Mouse (Mus musculus) cerebellum, adult 2 months (tissue): ENCODE data around the gene Abca1. TPM values are rescaled to one million over a fixed set of nuclear protein-coding genes. Genes with fewer than 3 reads are reported as not detected.

Experiments
- DNase-seq, 2 experiments: peaks; one replicate each; pipeline ENCODE4 v3.0.0; 2021
- H3K27ac ChIP-seq: fragments of 200-500 bp; 2 replicates; pipeline ENCODE4 v1.5.1; 2012; ENCODE audit warnings: low read length, control low read depth, inconsistent platforms; ENCODE audit not compliant: insufficient read depth
- H3K27me3 ChIP-seq: fragments of 200-500 bp; 2 replicates; pipeline ENCODE4 v1.6.1; 2012; ENCODE audit warnings: inconsistent platforms, mild to moderate bottlenecking, low read length, moderate library complexity; ENCODE audit not compliant: control insufficient read depth, insufficient read depth
- H3K4me1 ChIP-seq: fragments of 200-500 bp; 2 replicates; pipeline ENCODE4 v1.6.1; 2011; ENCODE audit warnings: low read length; ENCODE audit not compliant: control insufficient read depth, insufficient read depth
- H3K4me3 ChIP-seq: fragments of 200-500 bp; replicated peaks from 2 replicates; pipeline ENCODE3; 2011; ENCODE audit warnings: mild to moderate bottlenecking, low read depth, low read length, control low read depth; ENCODE audit not compliant: insufficient read depth
- CTCF ChIP-seq: fragments of 200-500 bp; IDR thresholded peaks from 2 replicates; pipeline ENCODE4 v1.5.1; 2011; ENCODE audit warnings: low read depth, mild to moderate bottlenecking, control low read depth, low read length, moderate library complexity, borderline replicate concordance; ENCODE audit not compliant: insufficient read depth
- POLR2A ChIP-seq: fragments of 200-500 bp; IDR thresholded peaks from 2 replicates; pipeline ENCODE4 v1.6.1; 2011; ENCODE audit warnings: low read length, control low read depth, borderline replicate concordance; ENCODE audit not compliant: insufficient read depth
- WGBS: fragments of 180-500 bp; shearing (Covaris S2); methylation state at CpG from one replicate; pipeline ENCODE4 v1.1.7; 2018; 5-methylcytosine and 5-hydroxymethylcytosine counted together
- polyA plus RNA-seq: library from polyadenylated mRNA; depleted of rRNA; stranded (reverse); fragments of >200 nt; gene quantifications from 2 replicates; pipeline ENCODE4 v1.2.3, GENCODE M21; 2012

The Abca1 gene
- polyA plus RNA-seq, 1 experiment, result 10.0 TPM

GRCm38 (mm10) chr4:53014421-53014820, 145.3 kb downstream of the Abca1 start:
- no peaks in the 10 kb centered on the region for H3K27me3 ChIP-seq
- H3K27ac ChIP-seq, result no peak overlapping the region
- 96% methylated on average over 7 of the region's 7 CpGs for WGBS
- no peaks in the 10 kb centered on the region for H3K4me1 ChIP-seq
- TF ChIP-seq CTCF (no peak), POLR2A (no peak)
- no peak for DNase-seq
- no peak overlapping the region for H3K4me3 ChIP-seq

- peak; percentile 93 to 94 for DNase-seq
- no peak for TF ChIP-seq CTCF
- no peak; the same call in 1 of the 2 replicates for TF ChIP-seq POLR2A
- under 1% methylated on average over 63 of the region's 63 CpGs for WGBS
- Histone ChIP-seq H3K4me1 (no peaks in the 10 kb centered on the region), H3K4me3 (peak within 1 kb of the TSS; percentile 66), H3K27me3 (no peaks in the 10 kb centered on the region), H3K27ac (no peak within 1 kb of the TSS)
These were observed 147.8 kb downstream of the Abca1 start, which contains the start of gene Nipsnap3b for GRCm38 (mm10) chr4:53011732-53012361. Gene Nipsnap3b (plus strand): TSS chr4:53011880.

GRCm38 (mm10) chr4:53009871-53010270, 149.8 kb downstream of the Abca1 start:
- Histone ChIP-seq H3K4me3 (no peak overlapping the region), H3K27me3 (no peaks in the 10 kb centered on the region), H3K4me1 (no peaks in the 10 kb centered on the region), H3K27ac (no peak overlapping the region)
- TF ChIP-seq POLR2A (no peak), CTCF (no peak)
- WGBS, result 94% methylated on average over 4 of the region's 4 CpGs
- no peak for DNase-seq

- Histone ChIP-seq H3K4me1 (no peaks in the 10 kb centered on the region), H3K4me3 (no peak overlapping the region), H3K27me3 (no peaks in the 10 kb centered on the region), H3K27ac (no peak overlapping the region)
- 67% methylated on average over 4 of the region's 4 CpGs for WGBS
- TF ChIP-seq POLR2A (no peak), CTCF (no peak)
- no peak for DNase-seq
These were observed 150.5 kb downstream of the Abca1 start for GRCm38 (mm10) chr4:53009183-53009582.

- Histone ChIP-seq H3K27ac (no peak overlapping the region), H3K4me1 (no peaks in the 10 kb centered on the region), H3K4me3 (no peak overlapping the region), H3K27me3 (no peaks in the 10 kb centered on the region)
- 42% methylated on average over 8 of the region's 8 CpGs for whole genome bisulfite sequencing
- TF ChIP-seq CTCF (no peak), POLR2A (no peak)
- no peak for DNase-seq
These were observed 159.5 kb downstream of the Abca1 start for GRCm38 (mm10) chr4:53000154-53000553.

GRCm38 (mm10) chr4:52999449-52999848, 160.2 kb downstream of the Abca1 start:
- TF ChIP-seq POLR2A, result no peak
- no peak for TF ChIP-seq CTCF
- Histone ChIP-seq H3K4me3 (no peak overlapping the region), H3K27ac (no peak overlapping the region), H3K4me1 (no peaks in the 10 kb centered on the region), H3K27me3 (no peaks in the 10 kb centered on the region)
- 16% methylated on average over 6 of the region's 6 CpGs for WGBS
- DNase-seq, result no peak

GRCm38 (mm10) chr4:52989248-52989647, 170.4 kb downstream of the Abca1 start, which contains the start of gene Nipsnap3a:
Gene Nipsnap3a (plus strand): TSS chr4:52989272.
- H3K4me1 ChIP-seq, result no peaks in the 10 kb centered on the region
- no peak within 1 kb of the TSS for H3K4me3 ChIP-seq
- TF ChIP-seq CTCF, result no peak
- TF ChIP-seq POLR2A, result no peak
- no peak for DNase-seq
- no peaks in the 10 kb centered on the region for H3K27me3 ChIP-seq
- no peak within 1 kb of the TSS for H3K27ac ChIP-seq
- 38% methylated on average over 12 of the region's 12 CpGs for WGBS

GRCm38 (mm10) chr4:52986266-52986665, 173.4 kb downstream of the Abca1 start:
- H3K27me3 ChIP-seq, result no peaks in the 10 kb centered on the region
- DNase-seq, result no peak
- no peak overlapping the region for H3K4me3 ChIP-seq
- TF ChIP-seq POLR2A, result no peak
- no peak for TF ChIP-seq CTCF
- H3K4me1 ChIP-seq, result no peaks in the 10 kb centered on the region
- H3K27ac ChIP-seq, result no peak overlapping the region
- WGBS, result 14% methylated on average over 2 of the region's 2 CpGs
